Mouse (Mus musculus) testis, postnatal 14 days (tissue): ENCODE data around the gene BC024978.

Experiments
- DNase-seq: peaks from one replicate; pipeline ENCODE4 v3.0.0; 2021; ENCODE audit warnings: low spot score

The BC024978 gene

DNA sequence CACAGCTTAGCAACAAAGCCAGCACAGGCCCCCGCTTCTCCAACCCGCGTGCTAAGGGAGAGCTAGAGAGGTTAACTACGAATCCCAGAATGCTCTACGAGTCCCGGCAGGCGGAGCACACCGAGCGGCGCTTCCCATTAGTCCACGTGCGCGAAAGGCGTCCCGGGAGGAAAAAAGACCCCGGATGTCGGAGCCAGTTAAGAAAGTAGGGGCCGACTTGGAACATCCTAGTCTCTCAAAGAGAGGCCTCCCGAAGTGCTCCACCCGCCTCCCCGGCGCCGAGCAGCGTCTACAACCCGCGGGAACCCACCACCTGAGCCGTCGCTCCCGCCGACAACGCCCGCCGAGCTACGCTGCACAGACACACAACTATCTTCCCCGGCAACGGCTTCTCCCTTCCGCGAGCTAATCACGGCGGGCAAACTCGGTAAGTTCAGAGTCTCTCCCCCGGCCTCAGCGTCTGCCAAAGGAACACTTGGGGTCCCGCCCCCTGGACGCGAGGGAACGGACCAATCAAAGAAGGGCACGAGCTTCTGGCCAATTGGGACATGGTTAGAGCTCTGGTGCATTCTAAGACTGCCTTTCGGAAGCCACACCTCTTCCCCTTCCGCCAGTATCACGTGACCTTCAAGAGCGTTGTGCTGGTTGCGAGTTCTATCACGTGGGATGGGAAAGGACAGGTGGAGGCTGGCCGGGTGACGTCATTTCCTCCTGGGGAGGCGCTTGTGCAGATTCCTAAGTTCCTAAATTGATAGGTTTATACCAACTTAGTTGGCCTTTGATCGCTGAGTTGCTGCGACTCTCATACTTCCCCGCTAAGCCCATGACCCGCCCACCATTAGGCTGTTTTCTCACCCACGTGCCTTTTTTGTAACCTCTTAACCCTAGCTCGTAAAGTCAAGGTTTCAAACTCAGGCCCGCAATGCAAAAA is at the start of gene BC024978, which contains the start of gene Snrpa:
Gene BC024978 (plus strand): TSS at position 101 of the 931 bp plus-strand sequence.
Gene Snrpa (minus strand): TSS at position 591 of the 931 bp plus-strand sequence.
- DNase-seq, result peak; percentile 98

DNA sequence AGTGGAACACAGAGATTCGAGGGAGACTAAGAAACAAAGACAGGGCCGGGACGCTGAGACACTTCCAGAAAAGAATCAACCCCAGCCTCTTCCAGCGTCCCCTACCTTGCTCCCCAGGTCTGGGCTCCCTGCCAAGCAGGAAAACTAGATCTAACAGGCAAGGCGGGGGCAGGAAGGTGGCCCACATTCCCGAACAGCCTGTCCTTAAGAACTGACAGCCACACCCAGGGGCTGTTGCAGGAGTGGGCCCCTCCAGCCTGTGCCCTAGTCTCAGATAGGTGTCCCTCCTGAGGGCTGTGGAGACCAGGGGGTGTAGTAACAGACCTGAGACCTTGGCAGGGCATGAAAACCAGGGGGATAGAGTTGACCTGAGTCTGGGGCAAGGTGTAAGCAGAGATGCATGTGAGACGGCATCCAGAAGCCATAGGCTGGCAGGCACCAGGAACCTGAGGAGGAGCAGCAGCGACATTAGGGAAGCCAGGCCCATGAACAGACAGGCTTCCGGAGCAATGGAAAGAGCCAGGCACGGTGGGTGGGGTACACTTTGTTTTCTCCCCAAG is 42.3 kb upstream of the BC024978 start, which contains the start of gene Cyp2t4:
Gene Cyp2t4 (plus strand): TSS at position 510 of the 560 bp plus-strand sequence.
- no peak for DNase-seq

DNA sequence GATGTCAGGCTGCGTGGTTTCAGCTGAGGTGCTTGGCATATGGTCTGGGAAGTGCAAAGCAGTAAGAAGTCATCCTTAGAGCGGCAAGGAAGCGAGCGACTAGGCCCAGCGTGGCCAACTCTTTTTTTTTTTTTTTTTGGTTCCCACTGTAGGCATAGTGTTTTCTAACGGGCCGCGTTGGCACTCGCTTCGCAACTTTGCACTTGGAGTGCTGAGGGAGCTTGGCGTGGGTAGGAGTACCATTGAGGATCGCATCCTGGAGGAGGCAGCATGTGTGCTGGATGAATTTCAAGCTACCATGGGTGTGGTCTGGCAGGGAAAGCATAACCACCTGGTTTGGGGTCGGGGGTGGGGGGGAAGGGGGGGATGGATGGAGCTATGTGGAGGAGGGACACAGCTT is 39.6 kb upstream of the BC024978 start:
- no peak for DNase-seq

DNA sequence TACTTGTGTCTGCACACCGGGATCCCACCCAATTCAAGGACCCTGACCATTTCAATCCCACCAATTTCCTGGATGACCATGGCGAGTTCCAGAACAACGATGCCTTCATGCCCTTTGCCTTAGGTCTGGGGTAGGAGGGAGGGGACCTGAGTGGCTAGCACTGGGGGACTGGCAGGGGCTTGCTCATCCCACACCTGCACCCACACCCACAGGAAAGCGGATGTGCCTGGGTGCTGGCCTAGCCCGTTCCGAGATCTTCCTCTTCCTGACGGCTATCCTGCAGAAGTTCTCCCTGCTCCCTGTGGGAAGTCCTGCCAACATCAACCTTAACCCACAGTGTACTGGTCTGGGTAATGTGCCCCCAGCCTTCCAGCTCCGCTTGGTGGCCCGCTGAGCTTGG is 37.4 kb upstream of the BC024978 start:
- DNase-seq, result no peak

DNA sequence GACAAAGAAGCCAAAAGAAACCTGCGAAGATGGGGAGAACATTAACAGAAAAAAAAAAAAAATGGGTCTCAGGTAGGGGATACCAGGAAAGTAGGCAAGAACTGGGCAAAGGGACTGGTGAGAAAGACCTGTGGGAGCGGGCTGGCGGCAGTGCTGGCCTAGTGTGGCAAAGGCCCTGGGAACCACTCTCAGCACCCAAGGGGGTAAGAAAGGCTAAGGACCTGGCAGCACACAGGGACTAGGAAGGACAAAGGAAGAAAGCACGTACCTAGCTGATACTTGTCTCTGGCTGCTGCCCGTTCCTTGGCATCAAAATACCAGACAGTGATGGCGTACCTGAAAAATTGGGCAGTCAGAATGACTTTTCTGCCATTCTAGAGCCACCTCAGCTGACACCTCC is 36.3 kb upstream of the BC024978 start:
- DNase-seq, result no peak

DNA sequence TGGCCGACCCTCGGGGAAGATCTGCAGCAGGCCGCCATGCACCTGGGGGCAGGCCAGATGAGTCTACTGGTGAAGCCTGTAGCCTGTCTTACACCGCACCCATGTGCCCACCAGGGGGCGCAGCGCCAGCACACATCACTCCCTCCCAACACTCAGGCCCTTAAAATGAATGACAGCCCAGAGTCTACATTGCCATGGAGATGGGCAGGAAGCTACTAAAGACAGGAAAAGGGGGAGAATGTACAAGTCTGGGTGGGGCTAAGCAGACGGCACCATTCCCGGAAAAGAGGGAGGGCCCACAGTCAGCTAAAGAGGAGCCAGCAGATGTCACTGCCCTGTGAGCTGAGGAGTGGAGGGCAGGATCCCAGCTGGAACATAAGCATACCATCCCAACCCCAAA is 35.7 kb upstream of the BC024978 start:
- DNase-seq, result peak; percentile 68

DNA sequence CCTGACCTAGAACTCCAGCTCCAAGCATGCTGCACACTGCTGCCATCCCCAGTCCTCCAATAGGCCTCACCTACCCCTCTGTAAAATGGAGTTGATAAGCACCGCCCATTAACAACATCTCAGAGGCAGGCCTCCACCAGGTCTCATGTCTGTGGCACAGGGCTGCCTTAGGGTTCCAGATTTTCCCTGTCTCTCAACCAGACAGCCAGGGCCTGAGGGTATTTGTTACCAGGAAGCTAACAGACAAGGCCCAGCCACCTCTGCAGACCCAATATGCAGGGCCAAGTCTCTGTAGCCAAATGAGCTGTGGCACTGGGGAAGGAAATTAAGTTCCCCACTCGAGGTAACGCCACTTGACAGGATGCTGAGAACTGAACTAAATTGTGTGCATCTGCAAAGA is 34.7 kb upstream of the BC024978 start:
- no peak for DNase-seq

DNA sequence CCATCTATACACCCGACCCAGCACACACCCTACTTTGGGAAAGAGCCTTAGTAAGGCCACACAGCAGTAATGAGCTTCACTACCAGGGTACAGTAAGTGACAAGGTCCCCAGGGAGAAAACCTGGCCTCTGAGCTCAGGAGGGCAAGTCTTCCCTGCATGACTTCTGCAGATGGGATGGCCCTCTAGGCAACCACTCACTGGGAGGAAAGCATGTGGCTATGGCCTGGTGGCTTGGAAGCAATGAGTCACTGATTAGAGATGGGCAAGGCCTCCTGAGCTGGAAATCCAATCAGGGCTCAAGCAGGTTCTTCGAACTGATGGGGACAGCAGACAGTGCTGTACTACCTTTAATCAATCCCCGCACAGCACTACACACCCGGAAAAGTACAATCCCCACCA is 33.8 kb upstream of the BC024978 start:
- DNase-seq, result no peak

DNA sequence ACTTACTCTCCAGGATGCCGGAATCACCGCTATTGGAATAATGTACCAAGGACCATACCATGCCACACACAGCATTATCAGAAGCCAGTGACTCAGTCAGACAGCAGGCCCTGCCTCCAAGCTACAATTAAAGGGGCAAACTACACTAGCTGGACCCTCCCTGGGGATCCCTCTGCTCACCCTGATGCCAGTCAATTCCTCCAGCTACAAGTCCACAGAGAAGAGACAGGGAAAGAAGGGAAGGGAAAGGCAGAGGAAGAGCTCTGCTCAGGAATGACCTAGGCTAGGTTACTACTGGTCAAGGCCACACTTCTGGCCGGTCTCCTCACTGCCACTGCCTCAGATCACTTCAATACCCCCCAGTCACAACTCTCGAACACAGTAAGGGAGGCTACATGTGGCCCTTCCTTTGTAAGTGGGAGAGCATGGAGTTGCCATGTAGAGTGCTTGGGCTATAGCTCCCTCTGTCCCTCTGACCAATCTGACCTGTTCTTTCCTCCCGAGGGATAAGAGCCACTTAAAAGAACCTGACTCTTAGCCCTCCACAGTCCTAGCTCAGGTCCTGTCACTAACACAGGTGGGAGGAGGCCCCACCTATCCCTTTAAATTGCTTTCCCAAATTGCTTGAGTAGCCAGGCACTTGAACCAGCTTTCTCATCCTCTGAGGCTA is 32.7 kb upstream of the BC024978 start:
- DNase-seq, result no peak

DNA sequence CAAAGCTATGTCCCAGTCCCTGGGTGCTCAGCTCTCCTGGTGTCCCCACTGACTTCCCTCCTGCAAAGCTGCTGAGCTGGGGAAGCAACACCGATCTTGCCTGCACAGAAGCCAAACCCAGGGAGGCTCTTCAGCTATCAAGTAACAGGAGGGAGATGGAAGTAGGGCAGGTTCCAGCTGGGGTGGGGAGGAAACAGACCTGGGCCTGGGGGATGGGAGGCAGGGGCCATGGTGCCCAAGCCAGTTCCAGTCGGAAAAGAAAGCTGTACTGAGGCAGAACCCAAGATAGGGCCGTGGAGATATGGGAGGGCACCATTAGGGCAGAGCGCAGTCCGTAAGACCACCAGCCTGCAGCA is 32.2 kb upstream of the BC024978 start:
- no peak for DNase-seq

DNA sequence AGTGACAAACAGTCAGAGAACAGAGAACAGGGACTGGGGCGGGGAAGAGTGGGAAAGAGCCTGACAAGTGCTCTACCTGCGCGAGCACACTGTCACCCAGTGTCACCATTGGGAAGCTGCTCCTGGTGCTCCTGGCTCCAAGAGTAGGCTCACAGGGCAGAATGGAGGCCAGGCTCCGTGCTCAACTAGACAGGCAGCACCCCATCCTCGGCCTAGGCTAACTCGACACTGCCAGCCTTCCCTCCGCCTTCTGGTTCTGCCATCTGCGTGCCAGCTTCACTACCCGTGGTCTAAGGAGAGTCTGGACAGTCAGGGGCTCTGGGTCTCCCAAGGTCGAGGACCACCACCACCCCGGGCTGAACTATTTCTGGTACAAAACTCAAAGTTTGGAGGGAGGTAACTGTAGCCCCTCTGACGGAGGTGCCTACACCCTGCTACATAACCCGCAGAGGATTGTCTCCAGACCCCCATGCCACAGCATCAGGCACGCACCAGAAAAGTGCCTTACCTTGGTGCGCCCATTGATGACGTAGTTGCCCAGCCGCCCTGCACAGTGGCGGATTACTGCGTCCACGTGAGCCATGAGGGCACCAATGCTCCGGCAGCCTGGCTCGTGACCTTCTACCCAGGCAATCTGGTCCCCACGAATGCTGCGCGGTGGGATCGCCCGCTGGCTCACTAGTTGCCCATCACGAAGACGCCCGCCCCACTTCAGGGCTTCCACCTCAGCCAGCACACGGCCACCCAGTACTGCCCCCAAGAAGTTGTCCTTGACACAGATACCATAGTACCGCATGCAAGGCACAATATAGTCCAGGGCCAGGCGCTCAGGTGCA is 31.3 kb upstream of the BC024978 start:
- DNase-seq, result no peak

DNA sequence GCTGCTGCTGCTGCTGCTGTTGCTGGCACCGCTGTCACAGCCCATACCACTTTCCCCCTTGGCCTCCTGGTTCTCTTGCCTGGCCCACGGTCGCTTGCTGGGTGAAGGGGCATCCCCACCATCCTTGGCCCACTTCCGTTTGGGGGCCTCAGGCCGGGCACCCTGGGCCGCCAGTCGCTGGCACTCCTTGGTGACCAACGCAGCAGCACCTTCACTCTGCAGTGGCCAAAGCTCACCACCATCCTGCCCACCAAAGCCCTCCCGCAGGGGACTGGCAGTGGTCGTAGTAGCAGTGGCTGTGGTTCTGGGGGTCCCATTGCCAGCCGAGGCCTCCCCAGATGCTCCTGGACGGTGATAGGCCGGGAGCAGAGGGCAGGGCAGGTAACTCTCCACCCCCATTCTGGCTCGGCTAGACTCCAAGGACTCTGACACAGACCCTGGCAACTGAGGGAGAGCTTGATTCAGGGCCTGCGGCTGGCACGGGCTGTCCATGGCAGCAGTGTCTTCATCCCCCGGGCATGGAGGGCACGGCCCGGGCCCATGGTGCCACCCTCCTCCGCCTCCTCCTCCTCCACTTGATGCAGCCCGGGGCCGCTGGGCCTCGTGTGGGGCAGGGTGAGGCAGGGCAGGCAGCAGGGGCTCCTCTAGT is 30.4 kb upstream of the BC024978 start:
- peak; percentile 68 for DNase-seq

DNA sequence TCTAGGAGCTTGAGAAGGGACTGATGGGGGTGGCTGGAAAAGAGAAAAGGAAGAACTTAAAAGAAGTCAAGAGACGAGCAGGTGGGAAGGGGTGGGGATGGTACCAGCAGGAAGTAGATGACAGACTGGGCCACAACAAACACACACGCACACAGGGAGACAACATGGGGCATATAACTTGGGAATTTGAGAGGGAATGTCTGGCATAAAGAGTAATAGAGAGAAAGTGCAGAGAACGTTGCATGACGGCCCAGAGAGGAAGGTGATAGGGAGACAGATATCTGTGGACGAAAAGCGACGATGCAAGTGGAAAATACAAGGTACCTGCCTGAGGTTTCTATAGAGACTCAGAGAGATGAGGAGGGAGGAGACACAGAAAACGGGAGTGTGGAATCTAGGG is 29.9 kb upstream of the BC024978 start:
- no peak for DNase-seq

DNA sequence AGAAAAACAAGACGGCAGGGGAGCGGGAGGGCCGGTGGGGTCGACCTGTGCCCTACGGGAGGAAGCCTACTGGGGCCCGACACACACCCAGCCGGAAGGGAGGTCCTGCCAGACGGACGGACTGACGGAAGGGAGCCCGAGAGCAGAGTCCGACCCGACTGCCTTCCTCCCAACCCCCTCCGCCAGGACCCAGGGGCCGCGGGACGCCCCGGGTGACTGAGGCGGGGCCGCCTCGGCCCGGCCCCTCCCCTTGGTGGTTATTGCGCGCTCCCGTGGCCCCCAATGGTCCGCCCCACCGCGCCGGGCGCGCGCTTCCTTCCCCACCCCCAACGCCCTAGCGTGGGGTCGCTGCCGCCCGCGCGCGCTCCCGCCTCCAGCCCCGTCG is 29.4 kb upstream of the BC024978 start:
- DNase-seq, result peak; percentile 89

DNA sequence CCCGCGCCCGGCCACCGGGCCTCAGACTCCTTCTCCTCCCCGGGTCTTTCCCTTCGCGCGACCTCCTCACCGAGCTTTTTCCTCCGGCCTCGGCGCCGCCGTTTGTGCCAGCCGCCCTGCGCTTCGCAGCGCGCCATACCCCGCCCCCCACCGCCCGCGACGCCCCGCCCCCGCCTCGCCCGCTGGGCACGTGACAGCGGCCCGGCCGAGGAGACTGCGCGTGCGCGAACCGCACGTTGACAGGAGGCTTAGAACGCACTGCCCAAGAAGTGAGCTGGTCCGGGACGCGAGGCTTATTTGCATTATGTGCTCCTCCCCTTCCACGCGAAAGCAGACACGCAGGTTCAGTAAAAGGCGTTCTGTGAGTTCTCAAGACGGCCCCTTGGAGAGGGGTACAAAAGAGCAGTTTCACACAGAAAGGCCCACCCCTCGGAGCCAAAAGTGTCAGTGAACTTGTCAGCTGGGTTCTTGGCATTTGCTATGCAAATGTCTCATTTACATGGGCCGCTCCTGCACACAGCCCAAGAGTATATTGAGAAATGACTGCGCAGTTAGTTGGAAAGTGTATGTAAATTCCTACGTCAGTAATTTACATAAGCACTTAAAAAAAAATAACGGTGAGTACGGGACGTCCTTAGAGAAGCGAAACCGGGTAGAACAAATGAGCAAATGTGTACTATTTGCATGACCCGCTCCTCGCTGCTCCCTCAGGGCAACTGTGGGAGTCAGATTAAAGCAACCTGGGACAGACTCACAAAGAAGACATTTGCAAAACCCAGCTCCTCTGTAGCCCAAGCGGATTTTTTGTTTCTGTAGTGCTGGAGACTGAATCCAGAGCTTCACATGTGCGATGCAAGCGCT is 28.7 kb upstream of the BC024978 start, which contains the start of gene Egln2:
Gene Egln2 (minus strand): TSS at position 189 of the 861 bp plus-strand sequence.
- DNase-seq, result peak; percentile 95

DNA sequence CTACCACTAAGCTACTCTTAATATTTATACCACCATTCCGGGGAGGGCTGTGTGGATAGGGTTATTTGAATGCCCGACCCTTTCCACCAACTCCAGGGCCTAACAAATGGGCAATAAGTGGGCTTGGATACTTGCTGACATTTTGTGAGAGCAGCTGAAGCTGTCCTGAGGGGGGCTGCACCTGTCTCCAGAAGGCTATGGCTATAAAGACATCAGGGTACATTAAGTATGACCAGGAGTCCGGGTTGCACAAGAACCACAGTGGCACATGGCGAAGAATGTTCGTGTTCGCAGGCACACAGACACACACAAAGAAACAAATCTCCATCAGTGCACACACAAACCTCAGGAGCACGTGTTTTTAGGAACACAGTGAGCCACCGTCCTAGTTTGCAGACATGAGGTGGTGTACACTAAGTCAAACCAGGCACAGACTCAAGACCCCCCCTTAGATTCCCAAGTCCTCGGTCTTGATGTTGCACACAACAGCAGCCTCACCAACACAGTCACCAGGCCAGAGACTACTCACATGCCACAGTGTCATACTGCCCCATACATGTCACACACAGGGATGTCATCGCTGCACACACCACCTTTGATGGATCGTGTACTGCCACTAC is 28.0 kb upstream of the BC024978 start:
- no peak for DNase-seq

DNA sequence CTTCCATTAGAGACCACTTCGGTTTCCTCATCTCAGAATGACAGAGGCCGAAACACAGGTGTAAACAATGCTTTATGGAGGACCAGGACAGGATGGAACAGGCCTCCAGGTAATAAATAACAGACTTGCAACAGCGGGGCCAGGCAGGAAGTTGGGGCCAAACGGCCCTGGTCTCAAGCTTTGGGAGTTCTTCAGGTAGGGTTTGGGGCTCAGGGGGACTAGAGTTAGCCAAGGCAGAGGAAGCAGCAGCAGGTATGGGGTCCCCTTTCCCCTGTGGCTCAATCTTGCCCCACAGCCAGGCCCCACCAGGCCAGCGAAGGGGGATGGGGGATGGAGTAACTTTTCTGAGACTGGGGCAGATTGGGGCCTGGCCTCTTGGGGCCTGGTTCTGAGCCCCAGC is 27.2 kb upstream of the BC024978 start:
- no peak for DNase-seq

DNA sequence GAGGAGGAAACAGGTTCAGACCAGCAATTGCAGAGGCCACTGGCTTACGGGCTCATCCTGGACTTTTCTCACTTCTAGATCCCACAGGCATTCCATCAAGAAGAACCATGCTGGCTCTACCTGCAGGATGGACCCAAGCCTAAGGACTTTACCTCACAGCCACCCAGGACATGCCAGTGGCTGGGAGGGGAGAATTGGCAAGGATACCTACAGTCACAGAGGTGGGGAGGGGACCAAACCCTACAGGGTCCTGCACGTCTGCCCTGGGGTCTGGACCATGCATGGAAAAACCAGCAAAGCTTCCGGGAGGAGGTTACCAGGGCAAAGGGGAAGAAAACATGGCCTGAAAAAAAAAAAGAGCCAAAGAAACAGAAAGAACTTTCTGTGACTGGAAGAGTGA is 24.6 kb upstream of the BC024978 start:
- no peak for DNase-seq

DNA sequence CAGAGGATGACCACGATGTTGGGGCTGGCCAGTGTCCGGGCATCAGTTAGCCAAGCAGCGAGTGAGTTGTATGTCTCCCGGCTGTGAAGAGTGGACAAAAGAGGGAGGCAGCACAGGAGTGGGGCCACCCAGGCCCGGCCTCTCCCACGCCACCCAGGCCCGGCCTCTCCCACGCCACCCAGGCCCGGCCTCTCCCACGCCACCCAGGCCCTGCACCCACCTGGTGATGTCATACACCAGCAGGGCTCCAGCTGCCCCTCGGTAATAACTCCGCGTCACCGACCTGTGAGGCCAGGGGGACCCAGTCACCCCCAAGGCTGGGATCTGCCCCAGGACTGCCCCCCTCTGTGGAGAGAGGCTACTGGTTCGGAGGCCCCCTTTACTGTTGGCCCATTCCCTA is 21.1 kb upstream of the BC024978 start:
- peak; percentile 55 for DNase-seq

DNA sequence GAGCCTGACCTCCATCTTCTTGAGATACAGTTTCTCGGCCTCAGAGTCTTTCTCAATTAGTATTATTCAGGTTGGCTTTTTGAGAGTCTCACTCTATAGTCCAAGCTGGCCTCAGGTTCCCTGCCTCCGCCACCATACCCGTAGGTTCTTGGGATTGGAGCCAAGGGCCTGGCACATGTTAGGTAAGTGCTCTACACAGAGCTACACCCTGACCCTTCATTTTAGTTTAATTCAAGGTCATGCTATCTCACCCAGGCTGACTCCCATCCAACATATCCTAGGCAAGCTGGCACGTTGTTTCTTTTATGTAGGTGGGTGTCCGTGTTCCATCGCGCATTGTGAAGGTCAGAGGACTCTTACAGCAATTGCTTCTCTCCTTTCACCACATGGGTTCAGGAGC is 20.7 kb upstream of the BC024978 start:
- peak; percentile 75 for DNase-seq
